Mouse (Mus musculus) neural tube, embryonic 12.5 days (tissue): ENCODE data around the gene Gpatch2. TPM values are rescaled to one million over a fixed set of nuclear protein-coding genes. Genes with fewer than 3 reads are reported as not detected.

ENCODE experiments used
- ATAC-seq: fragments of 200-750 bp; cut with Nextera tagmentation; 2 replicates; pipeline ENCODE4 v1.8.0; 2017; ENCODE audit warnings: low read depth, mild to moderate bottlenecking, moderate TSS enrichment, moderate library complexity; ENCODE audit not compliant: low FRiP score
- H3K27ac ChIP-seq: fragments of 300-500 bp; sonication (generic); 2 replicates; pipeline ENCODE4 v1.5.1; 2016
- H3K27me3 ChIP-seq: fragments of 300-500 bp; sonication (generic); replicated peaks from 2 replicates; pipeline ENCODE4 v1.6.1; 2016; ENCODE audit warnings: mild to moderate bottlenecking
- H3K36me3 ChIP-seq: fragments of 300-500 bp; sonication (generic); 2 replicates; pipeline ENCODE4 v1.6.1; 2016; ENCODE audit warnings: mild to moderate bottlenecking
- H3K4me1 ChIP-seq: fragments of 300-500 bp; sonication (generic); 2 replicates; pipeline ENCODE4 v1.6.1; 2016
- H3K4me2 ChIP-seq: fragments of 300-500 bp; sonication (generic); replicated peaks from 2 replicates; pipeline ENCODE4 v1.6.1; 2016; ENCODE audit warnings: mild to moderate bottlenecking
- H3K4me3 ChIP-seq: fragments of 300-500 bp; sonication (generic); 2 replicates; pipeline ENCODE4 v1.5.1; 2016
- H3K9ac ChIP-seq: fragments of 300-500 bp; sonication (generic); 2 replicates; pipeline ENCODE4 v1.6.1; 2016; ENCODE audit warnings: mild to moderate bottlenecking
- H3K9me3 ChIP-seq: fragments of 300-500 bp; sonication (generic); 2 replicates; pipeline ENCODE4 v1.6.1; 2016; ENCODE audit warnings: mild to moderate bottlenecking
- WGBS: fragments of 180-500 bp; shearing (Covaris S2); methylation state at CpG from one replicate; pipeline ENCODE4 v1.1.7; 2016; 5-methylcytosine and 5-hydroxymethylcytosine counted together
- polyA plus RNA-seq: library from polyadenylated mRNA; unstranded; fragments of >200 nt; fragmentation: Nextera tagmentation; extraction: Ambion mirVana; gene quantifications from 2 replicates; pipeline ENCODE4 v1.2.1, GENCODE M21; 2016

Gene Gpatch2
- polyA plus RNA-seq, 1 experiment from 2014 or later: 25.8 TPM

DNA sequence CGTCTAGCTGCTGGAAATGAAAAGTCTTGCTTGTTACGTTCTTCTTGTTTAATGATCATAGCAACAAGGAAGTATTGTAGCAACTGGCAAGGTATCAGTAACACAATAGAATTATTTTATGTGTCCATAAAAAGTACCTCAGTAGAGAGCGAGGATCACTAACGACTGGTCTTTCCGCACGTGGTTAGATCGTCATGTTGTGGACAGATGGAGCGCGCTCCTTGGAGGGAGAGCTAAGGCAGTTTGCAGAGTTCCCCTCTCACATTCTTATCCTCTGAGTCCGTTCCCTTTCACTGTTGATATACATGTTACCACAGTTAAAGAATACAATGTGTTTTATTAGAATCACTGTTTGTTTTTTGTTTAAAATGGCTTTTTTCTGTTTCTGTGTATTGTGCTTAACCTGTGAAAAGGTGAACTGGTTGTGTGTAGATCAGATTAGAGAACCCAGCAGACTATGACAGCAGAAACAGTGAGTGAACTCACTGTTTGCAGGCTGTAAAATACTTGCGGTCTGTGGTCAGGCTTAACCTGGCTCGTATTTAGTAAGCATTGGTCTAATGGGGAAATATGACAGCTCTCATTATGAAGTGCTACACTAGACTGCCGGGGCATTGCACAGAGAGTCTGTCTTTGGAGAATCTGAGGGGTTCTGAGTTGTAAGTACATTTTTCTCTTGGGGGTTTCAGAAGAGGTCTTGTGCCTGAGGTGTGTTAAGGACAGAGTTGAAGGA lies 13.3 kb downstream of the Gpatch2 start:
- Histone ChIP-seq H3K27me3 (no peaks in the 10 kb centered on the region), H3K4me1 (peaks cover 6% of the 10 kb centered on the region; the same call in 1 of the 2 replicates), H3K9ac (no peak overlapping the region), H3K27ac (no peak overlapping the region), H3K9me3 (no peaks in the 10 kb centered on the region), H3K4me2 (no peak overlapping the region), H3K36me3 (peaks cover 24% of the 10 kb centered on the region; the same call in 1 of the 2 replicates), H3K4me3 (no peak overlapping the region)
- no peak for ATAC-seq
- 89% methylated on average over 13 of the region's 13 CpGs for WGBS

DNA sequence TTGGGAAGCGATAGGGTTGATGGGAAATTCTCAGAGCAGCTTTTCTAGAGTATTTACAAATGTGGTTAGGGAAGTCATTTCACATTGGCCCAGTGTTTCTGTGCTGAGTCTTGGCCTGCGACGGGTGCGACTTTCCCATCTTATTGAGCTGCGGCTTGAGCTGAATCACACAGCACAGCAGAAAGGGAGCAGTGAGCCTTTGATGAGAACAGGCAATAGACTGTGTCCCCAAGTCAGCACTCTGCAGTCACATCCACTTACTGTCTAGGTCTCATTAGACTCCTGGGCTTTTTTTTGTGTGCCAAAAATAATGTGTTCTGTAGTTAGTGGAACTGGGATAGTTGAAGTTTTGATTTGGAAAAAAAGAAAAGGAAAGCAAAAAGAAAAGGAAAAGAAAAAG lies 14.9 kb downstream of the Gpatch2 start:
- ATAC-seq: no peak
- Histone ChIP-seq H3K27me3 (no peaks in the 10 kb centered on the region), H3K4me2 (no peak overlapping the region), H3K9me3 (no peaks in the 10 kb centered on the region), H3K27ac (no peak overlapping the region), H3K36me3 (peaks cover 27% of the 10 kb centered on the region; the same call in 1 of the 2 replicates), H3K4me3 (no peak overlapping the region), H3K4me1 (peaks cover 6% of the 10 kb centered on the region; the same call in 1 of the 2 replicates), H3K9ac (no peak overlapping the region)
- 86% methylated on average over 5 of the region's 5 CpGs for WGBS

DNA sequence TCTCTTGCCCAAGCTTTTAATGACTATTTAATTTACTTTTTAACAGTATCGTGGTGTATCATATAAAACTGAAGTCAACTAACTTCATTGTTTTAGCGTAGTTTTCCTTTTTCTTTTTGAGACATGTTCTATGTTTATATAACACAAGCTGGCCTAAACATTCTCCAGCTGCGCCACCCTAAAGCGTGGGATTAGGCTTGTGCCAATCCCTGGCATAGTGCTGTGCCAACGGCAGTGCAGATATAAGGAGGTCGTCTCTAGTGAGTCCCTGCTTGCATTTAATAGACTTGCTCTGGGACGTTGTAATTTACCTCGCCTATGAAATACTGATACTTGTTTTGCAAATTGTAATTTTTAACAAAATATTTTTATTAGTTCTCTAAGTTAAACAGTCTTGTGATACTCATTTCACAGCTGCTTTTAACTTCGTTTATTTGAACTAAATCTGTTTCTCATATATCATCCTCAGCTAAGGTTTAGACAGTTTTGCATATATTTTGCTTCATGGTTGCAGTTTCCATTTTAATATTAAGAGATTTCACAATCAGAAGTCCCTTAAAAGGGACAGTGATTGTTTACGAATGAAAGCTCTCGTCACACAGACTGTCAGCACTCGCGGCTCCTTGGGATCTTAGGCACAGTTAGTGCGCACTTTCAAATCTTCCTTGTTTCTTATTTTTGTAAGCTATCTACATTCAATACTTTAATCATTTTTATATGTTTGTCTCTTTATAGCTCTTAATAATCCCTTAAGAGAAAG lies 17.1 kb downstream of the Gpatch2 start:
- H3K4me2 ChIP-seq: no peak overlapping the region
- H3K36me3 ChIP-seq: peaks cover 14% of the 10 kb centered on the region; the same call in 1 of the 2 replicates
- no peak overlapping the region for H3K4me3 ChIP-seq
- WGBS: 87% methylated on average over 14 of the region's 14 CpGs
- peaks cover 6% of the 10 kb centered on the region; the same call in 1 of the 2 replicates for H3K4me1 ChIP-seq
- no peak for ATAC-seq
- H3K9ac ChIP-seq: no peak overlapping the region
- no peaks in the 10 kb centered on the region for H3K9me3 ChIP-seq
- H3K27me3 ChIP-seq: no peaks in the 10 kb centered on the region
- H3K27ac ChIP-seq: no peak overlapping the region

DNA sequence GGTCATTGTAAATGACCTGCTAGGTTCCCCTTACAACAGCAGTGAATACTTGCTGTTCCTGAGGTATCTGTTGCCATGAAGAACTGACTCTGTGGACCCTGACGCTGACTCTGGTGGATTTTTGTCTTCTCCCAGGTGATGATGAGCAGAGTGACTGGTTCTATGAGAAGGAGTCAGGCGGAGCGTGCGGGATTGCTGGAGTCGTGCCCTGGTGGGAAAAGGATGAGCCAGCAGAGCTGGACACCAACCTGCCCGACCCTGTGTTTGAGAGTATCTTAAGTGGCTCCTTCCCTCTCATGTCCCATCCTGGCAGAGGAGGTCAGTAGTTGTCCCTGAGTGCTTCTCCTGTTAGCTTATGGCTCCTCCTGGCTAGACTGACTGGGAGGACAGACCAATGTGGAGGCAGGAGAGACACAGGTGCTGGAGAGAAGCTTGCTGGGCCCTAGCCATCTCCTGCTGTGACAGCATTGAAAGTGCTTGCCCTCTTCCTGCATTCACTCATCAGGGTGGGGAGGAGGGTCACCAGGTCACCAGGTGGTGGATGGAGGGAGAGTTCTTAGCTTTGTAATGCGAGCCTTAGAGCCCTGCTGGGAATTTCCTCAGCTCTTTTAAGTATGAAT lies 17.8 kb downstream of the Gpatch2 start:
- 60% methylated on average over 7 of the region's 7 CpGs for WGBS
- no peak for ATAC-seq
- Histone ChIP-seq H3K4me3 (no peak overlapping the region), H3K36me3 (peaks cover 9% of the 10 kb centered on the region; the same call in 1 of the 2 replicates), H3K4me1 (no peaks in the 10 kb centered on the region), H3K4me2 (no peak overlapping the region), H3K9me3 (no peaks in the 10 kb centered on the region), H3K9ac (no peak overlapping the region), H3K27ac (no peak overlapping the region), H3K27me3 (no peaks in the 10 kb centered on the region)

DNA sequence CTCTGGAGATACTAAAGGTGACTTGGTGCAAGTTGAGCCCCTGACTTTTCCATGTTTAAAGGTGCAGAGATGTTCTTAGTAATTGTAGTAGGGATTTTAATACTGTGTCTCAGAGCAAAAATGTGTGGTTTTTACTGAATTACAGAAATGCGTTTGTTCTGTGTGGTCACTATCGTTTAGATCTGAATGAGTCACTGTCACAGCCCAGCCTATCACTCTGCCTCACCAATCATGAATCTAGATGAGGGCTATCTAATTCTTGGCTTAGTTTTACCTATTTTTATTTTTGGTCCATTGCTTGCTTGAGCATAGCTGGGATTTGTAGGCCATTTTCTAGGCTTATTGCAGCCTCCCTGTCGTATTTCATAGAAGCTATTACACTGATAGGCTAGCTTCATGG lies 19.9 kb downstream of the Gpatch2 start:
- Histone ChIP-seq H3K4me3 (no peak overlapping the region), H3K27ac (no peak overlapping the region), H3K9ac (no peak overlapping the region), H3K4me2 (no peak overlapping the region), H3K4me1 (no peaks in the 10 kb centered on the region), H3K27me3 (no peaks in the 10 kb centered on the region), H3K36me3 (peaks cover 9% of the 10 kb centered on the region; the same call in 1 of the 2 replicates), H3K9me3 (no peaks in the 10 kb centered on the region)
- 86% methylated on average over 3 of the region's 3 CpGs for WGBS
- no peak for ATAC-seq

DNA sequence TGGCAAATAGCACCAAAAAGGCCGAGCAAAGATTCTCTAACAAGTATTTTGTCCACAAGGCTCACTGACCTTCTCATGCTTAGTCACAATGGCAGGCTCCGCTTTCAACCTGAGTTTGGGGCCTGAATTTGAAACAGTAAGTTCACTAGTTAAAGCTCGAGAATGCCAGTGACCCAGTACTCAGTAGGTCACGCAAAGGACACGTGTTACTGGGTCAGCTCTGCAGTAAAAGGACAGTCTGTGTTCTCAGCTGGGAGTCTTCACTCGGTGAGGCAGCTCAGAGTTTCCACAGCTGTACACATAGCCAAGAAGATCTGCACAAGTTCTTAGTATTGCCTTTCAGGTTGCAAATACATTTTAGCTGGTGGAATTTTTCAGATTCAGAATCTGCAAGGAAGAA lies 21.0 kb downstream of the Gpatch2 start:
- Histone ChIP-seq H3K27ac (no peak overlapping the region), H3K27me3 (no peaks in the 10 kb centered on the region), H3K4me1 (no peaks in the 10 kb centered on the region), H3K4me3 (no peak overlapping the region), H3K9me3 (no peaks in the 10 kb centered on the region), H3K9ac (no peak overlapping the region), H3K36me3 (peaks cover 9% of the 10 kb centered on the region; the same call in 1 of the 2 replicates), H3K4me2 (no peak overlapping the region)
- no peak for ATAC-seq
- WGBS: 62% methylated on average over 6 of the region's 6 CpGs

DNA sequence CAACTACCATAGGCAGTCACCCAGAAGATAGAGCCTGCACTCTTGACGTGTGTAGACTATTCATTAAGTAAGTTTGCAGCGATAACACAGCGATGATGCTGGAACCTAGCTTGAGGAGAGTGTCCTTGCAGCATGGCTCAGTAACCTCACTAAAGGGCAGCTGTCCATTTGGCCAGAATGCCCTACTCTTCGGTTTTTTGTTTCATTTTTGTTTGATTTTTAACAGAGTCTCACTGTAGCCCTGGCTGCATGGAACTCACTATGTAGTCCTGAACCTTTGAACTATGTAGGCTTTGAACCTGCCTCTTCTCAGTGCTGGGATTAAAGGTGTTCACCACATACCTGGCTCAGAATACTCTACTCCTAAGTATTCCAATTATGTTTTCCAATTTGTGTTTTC lies 22.8 kb downstream of the Gpatch2 start:
- Histone ChIP-seq H3K4me2 (no peak overlapping the region), H3K36me3 (peaks cover 8% of the 10 kb centered on the region; the same call in 1 of the 2 replicates), H3K27me3 (no peaks in the 10 kb centered on the region), H3K4me3 (no peak overlapping the region), H3K4me1 (no peaks in the 10 kb centered on the region), H3K9me3 (no peaks in the 10 kb centered on the region), H3K9ac (no peak overlapping the region), H3K27ac (no peak overlapping the region)
- no peak for ATAC-seq
- 90% methylated on average over 4 of the region's 4 CpGs for WGBS

DNA sequence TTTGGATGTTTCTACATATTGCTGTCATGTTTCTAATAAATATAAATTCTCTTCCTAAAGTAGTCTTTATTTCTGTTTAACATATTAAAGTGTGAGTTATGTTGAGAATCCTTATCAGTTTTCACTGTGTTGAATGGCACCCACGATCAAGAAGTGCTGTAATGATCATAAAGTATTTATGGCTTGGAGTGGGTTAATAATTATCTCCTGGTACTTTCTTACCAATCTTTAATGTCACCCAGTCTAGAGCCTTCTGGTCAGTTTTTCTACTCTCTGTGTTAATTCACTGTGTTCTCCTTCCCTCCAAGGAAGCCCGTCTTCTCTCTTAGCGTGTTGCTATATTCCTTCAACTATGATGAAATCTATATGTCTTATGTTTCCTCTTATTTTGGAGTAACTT lies 25.0 kb downstream of the Gpatch2 start:
- Histone ChIP-seq H3K4me1 (no peaks in the 10 kb centered on the region), H3K36me3 (no peaks in the 10 kb centered on the region), H3K9ac (no peak overlapping the region), H3K4me2 (no peak overlapping the region), H3K27ac (no peak overlapping the region), H3K27me3 (no peaks in the 10 kb centered on the region), H3K9me3 (no peaks in the 10 kb centered on the region), H3K4me3 (no peak overlapping the region)
- WGBS: 95% methylated on average over 3 of the region's 3 CpGs
- ATAC-seq: no peak

DNA sequence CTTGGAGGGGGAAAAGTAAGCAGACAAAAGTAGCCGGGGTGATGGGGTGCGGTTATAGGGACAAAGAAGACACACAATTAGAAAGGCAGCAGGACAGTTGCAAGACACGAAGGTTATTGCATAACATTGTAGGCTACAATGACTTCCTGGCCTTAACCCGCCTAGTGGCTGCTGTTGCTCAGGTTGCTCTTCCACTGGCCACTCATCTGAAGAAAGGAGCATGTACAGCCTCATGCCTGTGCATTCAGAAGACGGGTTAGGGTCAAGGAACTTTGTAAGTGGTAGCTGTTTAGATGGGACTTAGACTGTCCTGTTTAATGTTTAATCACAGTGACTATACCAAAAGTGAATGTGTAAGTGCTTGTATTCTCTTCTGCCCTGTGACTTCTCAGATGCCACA lies 26.0 kb downstream of the Gpatch2 start:
- H3K4me2 ChIP-seq: no peak overlapping the region
- WGBS: 89% methylated on average over 5 of the region's 5 CpGs
- no peak overlapping the region for H3K4me3 ChIP-seq
- H3K9ac ChIP-seq: no peak overlapping the region
- H3K27ac ChIP-seq: no peak overlapping the region
- no peaks in the 10 kb centered on the region for H3K9me3 ChIP-seq
- no peaks in the 10 kb centered on the region for H3K4me1 ChIP-seq
- no peak for ATAC-seq
- no peaks in the 10 kb centered on the region for H3K36me3 ChIP-seq
- no peaks in the 10 kb centered on the region for H3K27me3 ChIP-seq

DNA sequence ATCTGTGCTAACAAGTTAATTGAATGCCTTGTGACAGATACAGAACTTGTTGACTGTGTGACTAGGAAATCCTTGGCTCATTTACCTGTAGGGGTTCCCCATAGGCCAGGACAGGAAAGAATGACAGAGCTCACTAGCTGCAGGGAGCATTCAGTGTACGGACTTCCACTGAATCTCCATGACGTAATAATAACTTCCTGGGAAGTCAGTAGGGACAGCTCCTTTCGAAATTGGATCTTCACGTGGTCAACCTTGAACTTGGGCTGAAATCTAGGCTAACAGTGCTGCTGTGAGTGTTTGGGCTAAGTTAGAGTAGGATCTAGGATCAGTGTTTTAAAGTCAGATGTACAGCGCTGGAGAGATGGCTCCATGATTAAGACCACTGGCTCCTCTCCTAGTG lies 29.4 kb downstream of the Gpatch2 start:
- Histone ChIP-seq H3K27ac (no peak overlapping the region), H3K4me2 (no peak overlapping the region), H3K4me3 (no peak overlapping the region), H3K36me3 (no peaks in the 10 kb centered on the region), H3K27me3 (no peaks in the 10 kb centered on the region), H3K4me1 (no peaks in the 10 kb centered on the region), H3K9ac (no peak overlapping the region), H3K9me3 (no peaks in the 10 kb centered on the region)
- ATAC-seq: no peak
- WGBS: 81% methylated on average over 5 of the region's 5 CpGs

DNA sequence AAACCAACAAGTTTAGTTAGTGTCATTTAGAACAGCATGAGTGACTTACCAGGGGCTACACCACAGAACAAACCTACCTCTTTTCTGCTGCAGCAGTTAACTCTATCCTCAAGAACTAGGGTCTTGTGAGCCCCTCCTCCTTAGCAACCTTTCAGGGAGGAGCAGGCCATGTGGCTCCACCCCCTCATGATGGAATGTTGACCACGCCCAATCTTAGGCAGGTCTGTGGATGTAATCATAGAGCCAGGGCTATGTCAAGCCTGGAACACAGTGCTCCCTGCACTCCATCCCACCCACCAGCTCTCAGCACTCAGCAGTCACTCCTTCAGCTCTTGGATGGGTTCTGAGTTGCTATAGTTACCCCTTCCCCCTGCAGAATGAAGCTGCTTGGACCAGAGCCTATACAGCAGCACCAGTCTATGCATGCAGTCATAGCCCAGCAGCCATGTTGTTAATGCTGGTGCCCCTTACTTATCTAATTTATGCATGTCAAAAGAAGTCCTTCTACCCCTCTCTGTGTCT lies 35.5 kb downstream of the Gpatch2 start:
- H3K4me3 ChIP-seq: no peak overlapping the region
- no peaks in the 10 kb centered on the region for H3K9me3 ChIP-seq
- H3K27ac ChIP-seq: no peak overlapping the region
- no peak overlapping the region for H3K4me2 ChIP-seq
- H3K27me3 ChIP-seq: no peaks in the 10 kb centered on the region
- H3K9ac ChIP-seq: no peak overlapping the region
- no peaks in the 10 kb centered on the region for H3K36me3 ChIP-seq
- ATAC-seq: no peak
- no peaks in the 10 kb centered on the region for H3K4me1 ChIP-seq
- WGBS: 95% methylated on average over 1 of the region's 1 CpGs

DNA sequence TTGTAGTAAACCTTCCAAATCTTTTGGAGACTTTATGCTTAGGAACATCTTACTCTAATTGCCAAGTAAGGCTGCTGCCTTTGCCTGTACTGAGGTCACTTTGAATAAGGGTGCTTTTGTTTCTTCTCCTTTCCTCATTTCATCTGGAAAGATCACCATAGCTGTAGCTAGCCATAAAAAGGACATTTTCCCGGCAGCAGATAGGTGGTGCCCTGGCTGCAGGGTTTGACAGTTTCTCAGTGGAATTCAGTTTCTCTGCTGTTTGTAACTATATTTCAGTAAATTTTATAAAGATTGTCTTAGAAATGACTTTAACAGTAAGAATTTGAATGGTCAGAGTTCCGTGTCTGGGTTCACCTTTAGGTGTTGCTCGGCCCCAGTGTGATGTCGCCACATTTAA lies 43.4 kb downstream of the Gpatch2 start:
- H3K4me1 ChIP-seq: peaks cover 4% of the 10 kb centered on the region; the same call in 1 of the 2 replicates
- no peak overlapping the region for H3K27ac ChIP-seq
- ATAC-seq: no peak
- no peaks in the 10 kb centered on the region for H3K36me3 ChIP-seq
- H3K9ac ChIP-seq: no peak overlapping the region
- no peaks in the 10 kb centered on the region for H3K9me3 ChIP-seq
- no peaks in the 10 kb centered on the region for H3K27me3 ChIP-seq
- H3K4me3 ChIP-seq: no peak overlapping the region
- no peak overlapping the region for H3K4me2 ChIP-seq
- WGBS: 75% methylated on average over 4 of the region's 4 CpGs
